In genomic region chr14:28147201-28147600, GRCm38 (mm10) we compare ENCODE assay signal across 23 mouse cellular contexts.
"Had no signal": no experiment of that assay in that cellular context is flagged by ENCODE, and none has a peak within 500 bp of the region (broad histone marks: within the 10 kb centered on the region; RNA-seq: fewer than 3 reads in every experiment).

No protein-coding gene starts in this region.

- H3K36me3 ChIP-seq: limb, embryonic 10.5 days; limb, embryonic 13.5 days; liver, embryonic 12.5 days; liver, embryonic 15.5 days; lung, embryonic 15.5 days; neural tube, embryonic 12.5 days; neural tube, embryonic 15.5 days; stomach, embryonic 15.5 days had no signal

- H3K27ac ChIP-seq: limb, embryonic 10.5 days; limb, embryonic 13.5 days; liver, embryonic 12.5 days; liver, embryonic 15.5 days; lung, embryonic 15.5 days; neural tube, embryonic 12.5 days; neural tube, embryonic 15.5 days; stomach, embryonic 15.5 days had no signal

- H3K9me3 ChIP-seq: limb, embryonic 10.5 days; limb, embryonic 13.5 days; liver, embryonic 12.5 days; liver, embryonic 15.5 days; lung, embryonic 15.5 days; neural tube, embryonic 12.5 days; neural tube, embryonic 15.5 days; stomach, embryonic 15.5 days had no signal

- H3K9ac ChIP-seq: limb, embryonic 13.5 days; liver, embryonic 12.5 days; liver, embryonic 15.5 days; lung, embryonic 15.5 days; neural tube, embryonic 12.5 days; neural tube, embryonic 15.5 days; stomach, embryonic 15.5 days had no signal

- DNase-seq: kidney, adult 18-20 months; kidney, adult 9 months; kidney, postnatal 14 days; kidney, postnatal 4 days; liver; lung, adult 18-20 months; lung, postnatal 10 days; lung, postnatal 36 days; right cerebral cortex, adult 18-20 months; right cerebral cortex, postnatal 14 days; right cerebral cortex, postnatal 4 days; thymus, adult 18-20 months; thymus, postnatal 36 days had no signal

- H3K4me1 ChIP-seq: limb, embryonic 10.5 days; liver, embryonic 12.5 days; liver, embryonic 15.5 days; lung, embryonic 15.5 days; megakaryocyte, embryonic 14.5 days; neural tube, embryonic 12.5 days; neural tube, embryonic 15.5 days; stomach, embryonic 15.5 days had no signal

- ATAC-seq: liver, embryonic 12.5 days had no signal

- H3K27me3 ChIP-seq: limb, embryonic 13.5 days; liver, embryonic 12.5 days; liver, embryonic 15.5 days; lung, embryonic 15.5 days; megakaryocyte, embryonic 14.5 days; neural tube, embryonic 12.5 days; neural tube, embryonic 15.5 days; stomach, embryonic 15.5 days had no signal

- H3K4me3 ChIP-seq: limb, embryonic 10.5 days; limb, embryonic 13.5 days; liver, embryonic 12.5 days; liver, embryonic 15.5 days; lung, embryonic 15.5 days; megakaryocyte, embryonic 14.5 days; neural tube, embryonic 12.5 days; neural tube, embryonic 15.5 days; stomach, embryonic 15.5 days had no signal

- H3K4me2 ChIP-seq: limb, embryonic 13.5 days; liver, embryonic 12.5 days; liver, embryonic 15.5 days; lung, embryonic 15.5 days; midbrain, embryonic 11.5 days; neural tube, embryonic 12.5 days; neural tube, embryonic 15.5 days; stomach, embryonic 15.5 days had no signal
